Mouse (Mus musculus): ENCODE results near the gene Ksr1. TPM values are rescaled to one million over a fixed set of nuclear protein-coding genes. Genes with fewer than 3 reads are reported as not detected.
A peak's percentile ranks its signal among the peaks of the same experiment; 100 is the strongest.

Gene Ksr1
- polyA plus RNA-seq, 1 experiment = 20.6 TPM

- Histone ChIP-seq H3K79me2 (ENCODE audit: control insufficient read depth, insufficient read depth) (no peaks in the 10 kb centered on the region), H3K36me3 (ENCODE audit: control insufficient read depth, insufficient read depth) (no peaks in the 10 kb centered on the region), H3K27me3 (ENCODE audit: control insufficient read depth, insufficient read depth, insufficient read length) (no peaks in the 10 kb centered on the region), H3ac (ENCODE audit: control insufficient read depth, insufficient read length) (no peak overlapping the region), H3K4me2 (ENCODE audit: low read depth) (no peak overlapping the region), H3K4me3 (no peak overlapping the region)
- TF ChIP-seq E2F4 (IDR thresholded peaks at IDR 0.05; ENCODE audit: insufficient read depth) (no peak), USF1 (IDR thresholded peaks at IDR 0.05; ENCODE audit: low read depth) (no peak), REST (IDR thresholded peaks at IDR 0.05; ENCODE audit: insufficient read depth, insufficient read length) (no peak), TCF3 (IDR thresholded peaks at IDR 0.05; ENCODE audit: insufficient read length, low read depth) (no peak), MYOD1 (IDR thresholded peaks at IDR 0.05; ENCODE audit: control insufficient read depth in 1 of 3, insufficient read length in 2 of 3, low read depth in 2 of 3) (no peak), SRF (IDR thresholded peaks at IDR 0.05; ENCODE audit: control insufficient read depth, insufficient read length, low read depth) (no peak), POLR2AphosphoS2 (IDR thresholded peaks at IDR 0.05; ENCODE audit: insufficient read length, low read depth) (no peak), TCF12 (IDR thresholded peaks at IDR 0.05; ENCODE audit: insufficient read depth, poor library complexity, severe bottlenecking) (no peak), POLR2A (IDR thresholded peaks at IDR 0.05; ENCODE audit: insufficient read length, low read depth) (no peak), MAX (IDR thresholded peaks at IDR 0.05; ENCODE audit: low read depth) (no peak), CEBPB (IDR thresholded peaks at IDR 0.05; ENCODE audit: insufficient read depth, poor library complexity, severe bottlenecking) (no peak), MYOG (IDR thresholded peaks at IDR 0.05; ENCODE audit: control insufficient read depth in 1 of 3, insufficient read depth in 1 of 3, insufficient read length in 2 of 3, low read depth in 2 of 3) (no peak)
Measured at GRCm38 (mm10) chr11:79064311-79064710, 81.9 kb downstream of the Ksr1 start.

GRCm38 (mm10) chr11:79063616-79064015, 82.6 kb downstream of the Ksr1 start:
- Histone ChIP-seq H3K4me3 (no peak overlapping the region), H3K27me3 (ENCODE audit: control insufficient read depth, insufficient read depth, insufficient read length) (no peaks in the 10 kb centered on the region), H3ac (ENCODE audit: control insufficient read depth, insufficient read length) (no peak overlapping the region), H3K79me2 (ENCODE audit: control insufficient read depth, insufficient read depth) (no peaks in the 10 kb centered on the region), H3K4me2 (ENCODE audit: low read depth) (no peak overlapping the region), H3K36me3 (ENCODE audit: control insufficient read depth, insufficient read depth) (no peaks in the 10 kb centered on the region)
- TF ChIP-seq MYOG (IDR thresholded peaks at IDR 0.05; ENCODE audit: control insufficient read depth in 1 of 3, insufficient read depth in 1 of 3, insufficient read length in 2 of 3, low read depth in 2 of 3) (no peak), E2F4 (IDR thresholded peaks at IDR 0.05; ENCODE audit: insufficient read depth) (no peak), TCF12 (IDR thresholded peaks at IDR 0.05; ENCODE audit: insufficient read depth, poor library complexity, severe bottlenecking) (no peak)

DNA sequence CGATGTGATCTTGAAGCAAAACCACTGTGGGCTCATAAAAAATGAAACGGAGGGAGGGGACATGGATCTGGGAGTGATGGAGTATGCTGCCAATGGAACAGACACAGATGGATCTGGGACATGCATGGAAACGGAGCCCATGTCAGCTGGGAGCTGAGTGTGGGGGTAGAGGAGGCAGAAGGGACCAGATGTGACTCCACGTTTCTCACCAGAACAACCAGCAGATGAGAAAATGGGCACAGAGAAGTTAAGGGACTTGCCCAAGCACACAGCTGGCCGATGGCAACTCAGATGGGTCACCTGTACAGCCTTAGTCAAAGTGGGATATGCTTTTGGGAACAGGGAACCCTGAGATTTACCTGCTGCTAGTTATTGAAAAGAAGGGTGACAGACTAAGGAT, 83.3 kb downstream of the Ksr1 start:
- no peaks in the 10 kb centered on the region for H3K27me3 ChIP-seq (ENCODE audit: control insufficient read depth, insufficient read depth, insufficient read length)

GRCm38 (mm10) chr11:79061839-79062238, 84.4 kb downstream of the Ksr1 start:
- TF ChIP-seq REST (IDR thresholded peaks at IDR 0.05; ENCODE audit: insufficient read depth, insufficient read length) = no peak
- no peak for TF ChIP-seq TCF3 (IDR thresholded peaks at IDR 0.05; ENCODE audit: insufficient read length, low read depth)
- no peak for TF ChIP-seq MYOD1 (IDR thresholded peaks at IDR 0.05; ENCODE audit: control insufficient read depth in 1 of 3, insufficient read length in 2 of 3, low read depth in 2 of 3)
- TF ChIP-seq POLR2A (IDR thresholded peaks at IDR 0.05; ENCODE audit: insufficient read length, low read depth) = no peak
- no peak overlapping the region for H3K4me2 ChIP-seq (ENCODE audit: low read depth)
- H3K79me2 ChIP-seq (ENCODE audit: control insufficient read depth, insufficient read depth) = no peaks in the 10 kb centered on the region
- no peaks in the 10 kb centered on the region for H3K27me3 ChIP-seq (ENCODE audit: control insufficient read depth, insufficient read depth, insufficient read length)
- H3ac ChIP-seq (ENCODE audit: control insufficient read depth, insufficient read length) = no peak overlapping the region
- no peak overlapping the region for H3K4me3 ChIP-seq
- H3K36me3 ChIP-seq (ENCODE audit: control insufficient read depth, insufficient read depth) = no peaks in the 10 kb centered on the region

More for the DNA sequence above, 83.3 kb downstream of the Ksr1 start:
- no peaks in the 10 kb centered on the region for H3K79me2 ChIP-seq (ENCODE audit: control insufficient read depth, insufficient read depth)
- no peak overlapping the region for H3ac ChIP-seq (ENCODE audit: control insufficient read depth, insufficient read length)
- TF ChIP-seq MAX (IDR thresholded peaks at IDR 0.05; ENCODE audit: low read depth) = no peak
- TF ChIP-seq USF1 (IDR thresholded peaks at IDR 0.05; ENCODE audit: low read depth) = no peak
- no peak for TF ChIP-seq MYOG (IDR thresholded peaks at IDR 0.05; ENCODE audit: control insufficient read depth in 1 of 3, insufficient read depth in 1 of 3, insufficient read length in 2 of 3, low read depth in 2 of 3)
- no peak for TF ChIP-seq CEBPB (IDR thresholded peaks at IDR 0.05; ENCODE audit: insufficient read depth, poor library complexity, severe bottlenecking)
- no peak for TF ChIP-seq TCF3 (IDR thresholded peaks at IDR 0.05; ENCODE audit: insufficient read length, low read depth)
- no peak for TF ChIP-seq POLR2AphosphoS2 (IDR thresholded peaks at IDR 0.05; ENCODE audit: insufficient read length, low read depth)
- TF ChIP-seq TCF12 (IDR thresholded peaks at IDR 0.05; ENCODE audit: insufficient read depth, poor library complexity, severe bottlenecking) = no peak
- TF ChIP-seq E2F4 (IDR thresholded peaks at IDR 0.05; ENCODE audit: insufficient read depth) = no peak
- no peak for TF ChIP-seq REST (IDR thresholded peaks at IDR 0.05; ENCODE audit: insufficient read depth, insufficient read length)
- no peak for TF ChIP-seq POLR2A (IDR thresholded peaks at IDR 0.05; ENCODE audit: insufficient read length, low read depth)
- TF ChIP-seq MYOD1 (IDR thresholded peaks at IDR 0.05; ENCODE audit: control insufficient read depth in 1 of 3, insufficient read length in 2 of 3, low read depth in 2 of 3) = no peak
- H3K4me2 ChIP-seq (ENCODE audit: low read depth) = no peak overlapping the region
- H3K4me3 ChIP-seq = no peak overlapping the region
- H3K36me3 ChIP-seq (ENCODE audit: control insufficient read depth, insufficient read depth) = no peaks in the 10 kb centered on the region

GRCm38 (mm10) chr11:79059850-79060249, 86.4 kb downstream of the Ksr1 start:
- Histone ChIP-seq H3K4me3 (peak overlapping the region; percentile 3), H3ac (ENCODE audit: control insufficient read depth, insufficient read length) (no peak overlapping the region), H3K4me2 (ENCODE audit: low read depth) (peak overlapping the region; percentile 73), H3K36me3 (ENCODE audit: control insufficient read depth, insufficient read depth) (no peaks in the 10 kb centered on the region), H3K27me3 (ENCODE audit: control insufficient read depth, insufficient read depth, insufficient read length) (no peaks in the 10 kb centered on the region), H3K79me2 (ENCODE audit: control insufficient read depth, insufficient read depth) (no peaks in the 10 kb centered on the region)
- TF ChIP-seq MYOD1 (IDR thresholded peaks at IDR 0.05; ENCODE audit: control insufficient read depth in 1 of 3, insufficient read length in 2 of 3, low read depth in 2 of 3) (peak in 2 of 3 experiments; percentile 81 to 93), TCF12 (IDR thresholded peaks at IDR 0.05; ENCODE audit: insufficient read depth, poor library complexity, severe bottlenecking) (no peak), MYOG (IDR thresholded peaks at IDR 0.05; ENCODE audit: control insufficient read depth in 1 of 3, insufficient read depth in 1 of 3, insufficient read length in 2 of 3, low read depth in 2 of 3) (peak; percentile 54 to 90 (median 66))
